Comparison of ENCODE assay signal across 13 mouse cellular contexts in genomic region chr10:13304641-13305241, GRCm38 (mm10).
A peak's percentile ranks its signal among the peaks of the same experiment; 100 is the strongest.
DNase-seq lines count a peak whose midpoint lies in the region; ATAC-seq lines count a peak whose summit lies in the region.
"Had no signal": no experiment of that assay in that cellular context is flagged by ENCODE, and none has a peak within 500 bp of the region (broad histone marks: within the 10 kb centered on the region; RNA-seq: fewer than 3 reads in every experiment).

No protein-coding gene starts in this region.

- no peaks in the 10 kb centered on the region for H3K27me3 ChIP-seq in kidney, embryonic 15.5 days
- no peaks in the 10 kb centered on the region for H3K27me3 ChIP-seq in kidney, embryonic 16.5 days (ENCODE audit: insufficient read depth, low read length)
- H3K27me3 ChIP-seq in forebrain, embryonic 11.5 days (ENCODE audit: control insufficient read depth, insufficient read depth, low read length): no peaks in the 10 kb centered on the region
- H3K27me3 ChIP-seq: liver, embryonic 15.5 days; Patski had no signal

- H3K4me1 ChIP-seq in kidney, embryonic 15.5 days: peaks cover 44% of the 10 kb centered on the region
- H3K4me1 ChIP-seq in kidney, embryonic 16.5 days (ENCODE audit: insufficient read depth, low read length): peaks cover 34% of the 10 kb centered on the region
- no peaks in the 10 kb centered on the region for H3K4me1 ChIP-seq in forebrain, embryonic 11.5 days (replicated peaks; ENCODE audit: control insufficient read depth, insufficient read depth, low read length)

- no peak overlapping the region for H3K9ac ChIP-seq in kidney, embryonic 15.5 days
- no peak overlapping the region for H3K9ac ChIP-seq in kidney, embryonic 16.5 days (replicated peaks; ENCODE audit: low read length)
- H3K9ac ChIP-seq in forebrain, embryonic 11.5 days (ENCODE audit: low read length): no peak overlapping the region
- H3K9ac ChIP-seq: liver, embryonic 15.5 days had no signal

- no peak overlapping the region for H3K4me2 ChIP-seq in kidney, embryonic 15.5 days
- no peak overlapping the region for H3K4me2 ChIP-seq in kidney, embryonic 16.5 days (replicated peaks; ENCODE audit: low read depth, low read length)
- H3K4me2 ChIP-seq in forebrain, embryonic 11.5 days (ENCODE audit: low read depth, low read length, severe bottlenecking): no peak overlapping the region
- H3K4me2 ChIP-seq: liver, embryonic 15.5 days had no signal

- no peaks in the 10 kb centered on the region for H3K9me3 ChIP-seq in kidney, embryonic 15.5 days (replicated peaks)
- H3K9me3 ChIP-seq in kidney, embryonic 16.5 days (ENCODE audit: low read length): no peaks in the 10 kb centered on the region
- no peaks in the 10 kb centered on the region for H3K9me3 ChIP-seq in forebrain, embryonic 11.5 days (ENCODE audit: control insufficient read depth, low read length)
- H3K9me3 ChIP-seq: liver, embryonic 15.5 days had no signal

- no peaks in the 10 kb centered on the region for H3K36me3 ChIP-seq in kidney, embryonic 15.5 days
- H3K36me3 ChIP-seq in kidney, embryonic 16.5 days (ENCODE audit: insufficient read depth, low read length): no peaks in the 10 kb centered on the region
- H3K36me3 ChIP-seq in forebrain, embryonic 11.5 days (ENCODE audit: control insufficient read depth, insufficient read depth, low read length): no peaks in the 10 kb centered on the region
- H3K36me3 ChIP-seq: liver, embryonic 15.5 days had no signal

- intact Hi-C loops in left cerebral cortex, postnatal 14 days (cut with DNase I): no loop called here

- H3K27ac ChIP-seq in kidney, embryonic 15.5 days: peak overlapping the region; percentile 79; the same call in 1 of the 2 replicates
- no peak overlapping the region for H3K27ac ChIP-seq in kidney, embryonic 16.5 days (ENCODE audit: low read length)
- no peak overlapping the region for H3K27ac ChIP-seq in forebrain, embryonic 11.5 days (ENCODE audit: low read depth, low read length)
- H3K27ac ChIP-seq: liver, embryonic 15.5 days had no signal

- DNase-seq in Muller cell, postnatal 12 days (ENCODE audit: inconsistent ontology term): peak; percentile 85
- DNase-seq in forebrain, embryonic 11.5 days (ENCODE audit: low spot score): no peak
- peak; percentile 75 for DNase-seq in lung, postnatal 36 days
- DNase-seq in testis, postnatal 14 days (ENCODE audit: low spot score): no peak
- no peak for DNase-seq in left cerebral cortex, postnatal 14 days (ENCODE audit: low spot score in 2 of 2)
- DNase-seq in spleen, adult 12 weeks (ENCODE audit: low spot score): no peak
- DNase-seq: heart, adult 18-20 months; kidney, postnatal 10 days; thymus, postnatal 36 days had no signal

- no peak for ATAC-seq in kidney, embryonic 15.5 days (replicated peaks; ENCODE audit: low FRiP score)
- ATAC-seq in kidney, embryonic 16.5 days (ENCODE audit: low FRiP score, low TSS enrichment): no peak
- ATAC-seq in forebrain, embryonic 11.5 days (replicated peaks; ENCODE audit: low FRiP score): peak; percentile 52
- ATAC-seq: Patski had no signal

- WGBS in kidney, embryonic 15.5 days: 73% methylated on average over 10 of the region's 10 CpGs
- 78% methylated on average over 10 of the region's 10 CpGs for WGBS in kidney, embryonic 16.5 days
- 59% methylated on average over 10 of the region's 10 CpGs for WGBS in forebrain, embryonic 11.5 days

- no peak overlapping the region for H3K4me3 ChIP-seq in kidney, embryonic 15.5 days (replicated peaks)
- H3K4me3 ChIP-seq in kidney, embryonic 16.5 days (ENCODE audit: low read length): no peak overlapping the region
- H3K4me3 ChIP-seq in forebrain, embryonic 11.5 days (ENCODE audit: low read depth, low read length): no peak overlapping the region
- H3K4me3 ChIP-seq: liver, embryonic 15.5 days had no signal

Comparison
In these comparisons a context has a peak if more than half of its experiments do, and no peak if none do; other contexts are left out.
1. DNase-seq: peak in Muller cell, postnatal 12 days (single experiment) and lung, postnatal 36 days (single experiment); none in forebrain, embryonic 11.5 days (single experiment), testis, postnatal 14 days (single experiment), left cerebral cortex, postnatal 14 days (0 of 2) and spleen, adult 12 weeks (single experiment).